Mouse (Mus musculus) yolk sac, embryonic 10.5 days (tissue): ENCODE measurements around the gene Tunar.

Experiments used
- DNase-seq: peaks from one replicate; pipeline ENCODE4 v3.0.0-alpha.2; 2017; ENCODE audit warnings: low spot score

Tunar gene

GRCm38 (mm10) chr12:105403742-105404141, 70.1 kb downstream of the Tunar start:
- no peak for DNase-seq

- DNase-seq = no peak
Observed at GRCm38 (mm10) chr12:105406008-105406407, 72.3 kb downstream of the Tunar start.

GRCm38 (mm10) chr12:105413909-105414308, 80.2 kb downstream of the Tunar start:
- no peak for DNase-seq

- DNase-seq = no peak
Observed at GRCm38 (mm10) chr12:105420476-105420875, 86.8 kb downstream of the Tunar start.

- no peak for DNase-seq
Observed at GRCm38 (mm10) chr12:105426541-105426940, 92.9 kb downstream of the Tunar start.

- DNase-seq = peak; percentile 33
Observed at GRCm38 (mm10) chr12:105427039-105427757, 93.5 kb downstream of the Tunar start.

GRCm38 (mm10) chr12:105431872-105432271, 98.2 kb downstream of the Tunar start:
- DNase-seq = no peak

GRCm38 (mm10) chr12:105432807-105433206, 99.1 kb downstream of the Tunar start:
- no peak for DNase-seq
